Mouse (Mus musculus): ENCODE measurements at regions not wholly inside any gene's neighbourhood (a gene's known extent, or its start where the extent isn't known, plus 50 kb on each side); places are given as distances from the start of the nearest gene placed in this dataset.

- no peaks in the 10 kb centered on the region for H3K36me3 ChIP-seq (ENCODE audit: control insufficient read depth, insufficient read depth, low read length)
- H3K9ac ChIP-seq (ENCODE audit: low read depth, low read length) = no peak overlapping the region
- H3K4me1 ChIP-seq (ENCODE audit: control insufficient read depth, insufficient read depth, low read length) = no peaks in the 10 kb centered on the region
- no peak overlapping the region for H3K27ac ChIP-seq (replicated peaks; ENCODE audit: low read depth, low read length)
- ATAC-seq (ENCODE audit: low read depth) (peak; percentile 55; the same call in 1 of the 2 replicates), DNase-seq (ENCODE audit: low spot score) (peak; percentile 41)
- H3K4me2 ChIP-seq (ENCODE audit: low read depth, low read length) = no peak overlapping the region
- peaks cover 21% of the 10 kb centered on the region for H3K27me3 ChIP-seq (replicated peaks; ENCODE audit: control insufficient read depth, insufficient read depth, low read length)
- whole genome bisulfite sequencing = 28% methylated on average over 8 of the region's 8 CpGs
- H3K4me3 ChIP-seq (ENCODE audit: low read depth, low read length) = no peak overlapping the region
- no peaks in the 10 kb centered on the region for H3K9me3 ChIP-seq (ENCODE audit: control insufficient read depth, low read length)
These were observed 111.9 kb upstream of the Lhx1 start for GRCm38 (mm10) chr11:84637268-84637667.

- Histone ChIP-seq H3K4me2 (ENCODE audit: low read depth, low read length) (no peak overlapping the region), H3K4me3 (ENCODE audit: low read depth, low read length) (no peak overlapping the region), H3K9me3 (ENCODE audit: control insufficient read depth, low read length) (no peaks in the 10 kb centered on the region), H3K36me3 (ENCODE audit: control insufficient read depth, insufficient read depth, low read length) (no peaks in the 10 kb centered on the region), H3K4me1 (ENCODE audit: control insufficient read depth, insufficient read depth, low read length) (no peaks in the 10 kb centered on the region), H3K9ac (ENCODE audit: low read depth, low read length) (no peak overlapping the region), H3K27ac (replicated peaks; ENCODE audit: low read depth, low read length) (no peak overlapping the region), H3K27me3 (replicated peaks; ENCODE audit: control insufficient read depth, insufficient read depth, low read length) (no peaks in the 10 kb centered on the region; the same call in none of the 2 replicates)
- no peak for DNase-seq (ENCODE audit: low spot score)
- no peak for ATAC-seq (ENCODE audit: low read depth)
- WGBS = 23% methylated on average over 3 of the region's 4 CpGs
These were observed 109.7 kb upstream of the Lhx1 start for GRCm38 (mm10) chr11:84634990-84635389.

GRCm38 (mm10) chr11:84633300-84633699, 108.0 kb upstream of the Lhx1 start:
- no peaks in the 10 kb centered on the region; the same call in none of the 2 replicates for H3K27me3 ChIP-seq (replicated peaks; ENCODE audit: control insufficient read depth, insufficient read depth, low read length)
- H3K36me3 ChIP-seq (ENCODE audit: control insufficient read depth, insufficient read depth, low read length) = no peaks in the 10 kb centered on the region
- 53% methylated on average over 8 of the region's 8 CpGs for WGBS
- H3K9me3 ChIP-seq (ENCODE audit: control insufficient read depth, low read length) = no peaks in the 10 kb centered on the region
- H3K27ac ChIP-seq (replicated peaks; ENCODE audit: low read depth, low read length) = no peak overlapping the region
- DNase-seq (ENCODE audit: low spot score) (no peak), ATAC-seq (ENCODE audit: low read depth) (no peak)
- H3K4me3 ChIP-seq (ENCODE audit: low read depth, low read length) = no peak overlapping the region
- no peak overlapping the region for H3K9ac ChIP-seq (ENCODE audit: low read depth, low read length)
- H3K4me2 ChIP-seq (ENCODE audit: low read depth, low read length) = no peak overlapping the region
- no peaks in the 10 kb centered on the region for H3K4me1 ChIP-seq (ENCODE audit: control insufficient read depth, insufficient read depth, low read length)

- Histone ChIP-seq H3K4me1 (ENCODE audit: control insufficient read depth, insufficient read depth, low read length) (no peaks in the 10 kb centered on the region), H3K9me3 (ENCODE audit: control insufficient read depth, low read length) (no peaks in the 10 kb centered on the region), H3K27me3 (replicated peaks; ENCODE audit: control insufficient read depth, insufficient read depth, low read length) (no peaks in the 10 kb centered on the region; the same call in 1 of the 2 replicates), H3K27ac (replicated peaks; ENCODE audit: low read depth, low read length) (no peak overlapping the region), H3K4me2 (ENCODE audit: low read depth, low read length) (no peak overlapping the region), H3K9ac (ENCODE audit: low read depth, low read length) (no peak overlapping the region), H3K36me3 (ENCODE audit: control insufficient read depth, insufficient read depth, low read length) (no peaks in the 10 kb centered on the region), H3K4me3 (ENCODE audit: low read depth, low read length) (no peak overlapping the region)
- DNase-seq (ENCODE audit: low spot score) (no peak), ATAC-seq (ENCODE audit: low read depth) (no peak)
- WGBS = 63% methylated on average over 2 of the region's 2 CpGs
These were observed 102.8 kb upstream of the Lhx1 start for GRCm38 (mm10) chr11:84628111-84628510.

- H3K36me3 ChIP-seq (ENCODE audit: control insufficient read depth, insufficient read depth, low read length) = no peaks in the 10 kb centered on the region
- DNase-seq (ENCODE audit: low spot score) = no peak
- WGBS = 66% methylated on average over 11 of the region's 11 CpGs
These were observed 102.3 kb upstream of the Lhx1 start for GRCm38 (mm10) chr11:84627685-84628084.

GRCm38 (mm10) chr11:84627259-84627658, 101.9 kb upstream of the Lhx1 start:
- ATAC-seq (ENCODE audit: low read depth) (no peak), DNase-seq (ENCODE audit: low spot score) (no peak)
- no peak overlapping the region for H3K4me3 ChIP-seq (ENCODE audit: low read depth, low read length)
- H3K27me3 ChIP-seq (replicated peaks; ENCODE audit: control insufficient read depth, insufficient read depth, low read length) = no peaks in the 10 kb centered on the region; the same call in 1 of the 2 replicates
- H3K9me3 ChIP-seq (ENCODE audit: control insufficient read depth, low read length) = no peaks in the 10 kb centered on the region
- H3K4me1 ChIP-seq (ENCODE audit: control insufficient read depth, insufficient read depth, low read length) = no peaks in the 10 kb centered on the region
- H3K9ac ChIP-seq (ENCODE audit: low read depth, low read length) = no peak overlapping the region
- H3K27ac ChIP-seq (replicated peaks; ENCODE audit: low read depth, low read length) = no peak overlapping the region
- H3K4me2 ChIP-seq (ENCODE audit: low read depth, low read length) = no peak overlapping the region
- no peaks in the 10 kb centered on the region for H3K36me3 ChIP-seq (ENCODE audit: control insufficient read depth, insufficient read depth, low read length)
- WGBS = 69% methylated on average over 2 of the region's 2 CpGs

More at GRCm38 (mm10) chr11:84627685-84628084, 102.3 kb upstream of the Lhx1 start:
- H3K27me3 ChIP-seq (replicated peaks; ENCODE audit: control insufficient read depth, insufficient read depth, low read length) = no peaks in the 10 kb centered on the region; the same call in 1 of the 2 replicates
- no peak for ATAC-seq (ENCODE audit: low read depth)
- H3K9me3 ChIP-seq (ENCODE audit: control insufficient read depth, low read length) = no peaks in the 10 kb centered on the region
- H3K4me3 ChIP-seq (ENCODE audit: low read depth, low read length) = no peak overlapping the region
- no peak overlapping the region for H3K27ac ChIP-seq (replicated peaks; ENCODE audit: low read depth, low read length)
- H3K4me1 ChIP-seq (ENCODE audit: control insufficient read depth, insufficient read depth, low read length) = no peaks in the 10 kb centered on the region
- H3K4me2 ChIP-seq (ENCODE audit: low read depth, low read length) = no peak overlapping the region
- no peak overlapping the region for H3K9ac ChIP-seq (ENCODE audit: low read depth, low read length)

- Histone ChIP-seq H3K4me1 (ENCODE audit: control insufficient read depth, insufficient read depth, low read length) (no peaks in the 10 kb centered on the region), H3K4me3 (ENCODE audit: low read depth, low read length) (no peak overlapping the region), H3K27me3 (replicated peaks; ENCODE audit: control insufficient read depth, insufficient read depth, low read length) (no peaks in the 10 kb centered on the region), H3K9me3 (ENCODE audit: control insufficient read depth, low read length) (no peaks in the 10 kb centered on the region), H3K36me3 (ENCODE audit: control insufficient read depth, insufficient read depth, low read length) (no peaks in the 10 kb centered on the region), H3K9ac (ENCODE audit: low read depth, low read length) (no peak overlapping the region), H3K4me2 (ENCODE audit: low read depth, low read length) (no peak overlapping the region), H3K27ac (replicated peaks; ENCODE audit: low read depth, low read length) (no peak overlapping the region)
- no peak for ATAC-seq (ENCODE audit: low read depth)
- 17% methylated on average over 5 of the region's 5 CpGs for WGBS
- DNase-seq (ENCODE audit: low spot score) = no peak
These were observed 98.8 kb upstream of the Lhx1 start for GRCm38 (mm10) chr11:84624100-84624499.

- no peak for DNase-seq (ENCODE audit: low spot score)
- H3K4me1 ChIP-seq (ENCODE audit: control insufficient read depth, insufficient read depth, low read length) = no peaks in the 10 kb centered on the region
- ATAC-seq (ENCODE audit: low read depth) = no peak
- H3K27me3 ChIP-seq (replicated peaks; ENCODE audit: control insufficient read depth, insufficient read depth, low read length) = no peaks in the 10 kb centered on the region
- no peaks in the 10 kb centered on the region for H3K9me3 ChIP-seq (ENCODE audit: control insufficient read depth, low read length)
- H3K4me2 ChIP-seq (ENCODE audit: low read depth, low read length) = no peak overlapping the region
- WGBS = 85% methylated on average over 4 of the region's 4 CpGs
- H3K9ac ChIP-seq (ENCODE audit: low read depth, low read length) = no peak overlapping the region
- H3K27ac ChIP-seq (replicated peaks; ENCODE audit: low read depth, low read length) = no peak overlapping the region
- no peak overlapping the region for H3K4me3 ChIP-seq (ENCODE audit: low read depth, low read length)
- no peaks in the 10 kb centered on the region for H3K36me3 ChIP-seq (ENCODE audit: control insufficient read depth, insufficient read depth, low read length)
These were observed 94.4 kb upstream of the Lhx1 start for GRCm38 (mm10) chr11:84619713-84620112.

- Histone ChIP-seq H3K9me3 (ENCODE audit: control insufficient read depth, low read length) (no peaks in the 10 kb centered on the region), H3K27ac (replicated peaks; ENCODE audit: low read depth, low read length) (no peak overlapping the region), H3K36me3 (ENCODE audit: control insufficient read depth, insufficient read depth, low read length) (no peaks in the 10 kb centered on the region), H3K4me1 (ENCODE audit: control insufficient read depth, insufficient read depth, low read length) (no peaks in the 10 kb centered on the region), H3K9ac (ENCODE audit: low read depth, low read length) (no peak overlapping the region), H3K4me3 (ENCODE audit: low read depth, low read length) (no peak overlapping the region), H3K4me2 (ENCODE audit: low read depth, low read length) (no peak overlapping the region), H3K27me3 (replicated peaks; ENCODE audit: control insufficient read depth, insufficient read depth, low read length) (no peaks in the 10 kb centered on the region)
- ATAC-seq (ENCODE audit: low read depth) (no peak), DNase-seq (ENCODE audit: low spot score) (no peak)
- 89% methylated on average over 3 of the region's 3 CpGs for WGBS
These were observed 93.2 kb upstream of the Lhx1 start for GRCm38 (mm10) chr11:84618576-84618975.

Data from embryonic facial prominence, embryonic 14.5 days (tissue).